Mouse (Mus musculus) embryonic facial prominence, embryonic 13.5 days (tissue): ENCODE measurements around the gene Mrpl49. TPM values are rescaled to one million over a fixed set of nuclear protein-coding genes. Genes with fewer than 3 reads are reported as not detected.

Experiments used
- ATAC-seq: fragments of 200-750 bp; cut with Nextera tagmentation; 2 replicates; pipeline ENCODE4 v1.8.0; 2017; ENCODE audit warnings: low read depth; ENCODE audit not compliant: insufficient number of reproducible peaks, insufficient read depth, low FRiP score, low TSS enrichment
- H3K27ac ChIP-seq: fragments of 300-500 bp; sonication (generic); 2 replicates; pipeline ENCODE4 v1.5.1; 2015; ENCODE audit warnings: moderate library complexity, mild to moderate bottlenecking, inconsistent platforms
- H3K27me3 ChIP-seq: fragments of 300-500 bp; sonication (generic); 2 replicates; pipeline ENCODE4 v1.6.1; 2015; ENCODE audit warnings: mild to moderate bottlenecking, inconsistent platforms
- H3K36me3 ChIP-seq: fragments of 300-500 bp; sonication (generic); 2 replicates; pipeline ENCODE4 v1.6.1; 2015; ENCODE audit warnings: mild to moderate bottlenecking, inconsistent platforms
- H3K4me1 ChIP-seq: fragments of 300-500 bp; sonication (generic); 2 replicates; pipeline ENCODE4 v1.6.1; 2015; ENCODE audit warnings: inconsistent platforms
- H3K4me2 ChIP-seq: fragments of 300-500 bp; sonication (generic); 2 replicates; pipeline ENCODE4 v1.6.1; 2015; ENCODE audit warnings: moderate library complexity, mild to moderate bottlenecking, inconsistent platforms
- H3K4me3 ChIP-seq: fragments of 300-500 bp; sonication (generic); 2 replicates; pipeline ENCODE4 v1.5.1; 2015; ENCODE audit warnings: mild to moderate bottlenecking, inconsistent platforms
- H3K9ac ChIP-seq: fragments of 300-500 bp; sonication (generic); 2 replicates; pipeline ENCODE4 v1.6.1; 2015; ENCODE audit warnings: mild to moderate bottlenecking, inconsistent platforms
- H3K9me3 ChIP-seq: fragments of 300-500 bp; sonication (generic); 2 replicates; pipeline ENCODE4 v1.6.1; 2016; ENCODE audit warnings: inconsistent platforms
- WGBS: fragments of 180-500 bp; shearing (Covaris S2); methylation state at CpG from one replicate; pipeline ENCODE4 v1.1.7; 2015; ENCODE audit warnings: mixed read lengths; 5-methylcytosine and 5-hydroxymethylcytosine counted together
- polyA plus RNA-seq: library from polyadenylated mRNA; unstranded; fragments of >200 nt; fragmentation: Nextera tagmentation; extraction: Ambion mirVana; gene quantifications from 2 replicates; pipeline ENCODE4 v1.2.1, GENCODE M21; 2015

The Mrpl49 gene
- polyA plus RNA-seq, 1 experiment from 2014 or later: 80.4 TPM

DNA sequence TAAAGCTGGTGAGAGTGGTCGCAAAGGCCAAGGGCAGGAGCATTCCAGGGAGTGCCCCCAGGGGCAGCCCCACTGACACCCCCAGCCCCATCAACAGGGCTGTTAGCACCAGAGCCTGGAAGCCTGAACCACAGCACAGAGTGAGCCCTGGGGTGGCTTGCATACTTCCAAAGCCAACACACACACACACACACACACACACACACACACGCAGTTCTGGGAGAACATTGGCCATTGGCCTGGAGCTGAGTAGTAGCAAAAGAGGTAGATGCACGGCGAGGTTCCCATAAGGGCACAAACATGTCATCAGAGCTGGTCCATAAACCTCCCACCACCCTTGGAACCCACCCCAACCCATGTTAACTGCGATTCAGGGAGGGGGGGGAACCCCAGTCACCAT lies 9.0 kb upstream of the Mrpl49 start:
- Histone ChIP-seq H3K4me1 (peaks cover 35% of the 10 kb centered on the region), H3K4me2 (peak overlapping the region; percentile 96), H3K27me3 (no peaks in the 10 kb centered on the region), H3K36me3 (peaks cover 31% of the 10 kb centered on the region), H3K27ac (peak overlapping the region; percentile 86), H3K9ac (peak overlapping the region; percentile 75), H3K9me3 (no peaks in the 10 kb centered on the region), H3K4me3 (peak overlapping the region; percentile 53)
- no peak for ATAC-seq
- 46% methylated on average over 5 of the region's 5 CpGs for WGBS

DNA sequence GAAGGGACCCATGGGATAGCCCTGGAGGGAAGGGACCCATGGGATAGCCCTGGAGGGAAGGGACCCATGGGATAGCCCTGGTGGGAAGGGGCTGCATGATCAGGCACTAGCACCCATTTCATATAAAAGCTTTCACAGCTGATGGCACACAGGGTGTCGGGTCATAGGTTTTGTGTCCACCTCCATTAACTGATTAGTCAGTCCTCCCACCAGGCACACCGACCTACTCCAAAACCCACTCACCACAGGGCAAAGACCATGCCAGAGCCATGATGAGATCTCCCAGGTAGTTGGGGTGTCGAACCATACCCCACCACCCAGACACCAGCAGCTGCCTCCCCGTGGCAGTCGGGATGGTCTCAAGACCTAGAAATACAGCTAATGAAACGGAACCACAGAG lies 5.5 kb upstream of the Mrpl49 start:
- no peak for ATAC-seq
- Histone ChIP-seq H3K9ac (no peak overlapping the region), H3K4me3 (peak overlapping the region; percentile 90; the same call in 1 of the 2 replicates), H3K4me2 (peak overlapping the region; percentile 100; the same call in 1 of the 2 replicates), H3K4me1 (peaks cover 44% of the 10 kb centered on the region), H3K36me3 (peaks cover 13% of the 10 kb centered on the region), H3K9me3 (no peaks in the 10 kb centered on the region), H3K27ac (no peak overlapping the region), H3K27me3 (no peaks in the 10 kb centered on the region)
- 94% methylated on average over 6 of the region's 6 CpGs for WGBS

DNA sequence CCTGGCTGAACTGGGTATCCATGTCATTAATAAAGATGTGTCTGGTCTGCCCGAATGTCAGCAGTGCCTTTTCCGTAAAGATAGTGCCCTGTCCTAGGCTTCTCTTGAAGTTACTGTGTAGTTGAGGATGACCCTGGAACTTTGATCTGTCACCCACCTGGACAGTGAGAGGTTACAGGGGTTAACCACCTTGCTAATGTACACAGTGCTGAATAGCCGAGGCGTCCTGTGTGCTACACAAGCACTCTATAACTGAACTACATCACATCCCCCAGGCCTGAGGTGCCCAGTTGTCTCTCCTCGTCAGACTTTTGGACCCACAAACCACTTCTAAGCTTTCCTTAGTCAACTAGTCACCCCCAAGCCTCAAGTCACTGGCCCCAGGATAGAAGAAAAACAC lies 4.8 kb upstream of the Mrpl49 start:
- Histone ChIP-seq H3K4me1 (peaks cover 39% of the 10 kb centered on the region), H3K9me3 (no peaks in the 10 kb centered on the region), H3K27ac (no peak overlapping the region), H3K27me3 (no peaks in the 10 kb centered on the region), H3K36me3 (peaks cover 13% of the 10 kb centered on the region), H3K4me3 (peak overlapping the region; percentile 90), H3K4me2 (peak overlapping the region; percentile 100), H3K9ac (peak overlapping the region; percentile 96)
- no peak for ATAC-seq
- whole genome bisulfite sequencing: 69% methylated on average over 5 of the region's 5 CpGs

DNA sequence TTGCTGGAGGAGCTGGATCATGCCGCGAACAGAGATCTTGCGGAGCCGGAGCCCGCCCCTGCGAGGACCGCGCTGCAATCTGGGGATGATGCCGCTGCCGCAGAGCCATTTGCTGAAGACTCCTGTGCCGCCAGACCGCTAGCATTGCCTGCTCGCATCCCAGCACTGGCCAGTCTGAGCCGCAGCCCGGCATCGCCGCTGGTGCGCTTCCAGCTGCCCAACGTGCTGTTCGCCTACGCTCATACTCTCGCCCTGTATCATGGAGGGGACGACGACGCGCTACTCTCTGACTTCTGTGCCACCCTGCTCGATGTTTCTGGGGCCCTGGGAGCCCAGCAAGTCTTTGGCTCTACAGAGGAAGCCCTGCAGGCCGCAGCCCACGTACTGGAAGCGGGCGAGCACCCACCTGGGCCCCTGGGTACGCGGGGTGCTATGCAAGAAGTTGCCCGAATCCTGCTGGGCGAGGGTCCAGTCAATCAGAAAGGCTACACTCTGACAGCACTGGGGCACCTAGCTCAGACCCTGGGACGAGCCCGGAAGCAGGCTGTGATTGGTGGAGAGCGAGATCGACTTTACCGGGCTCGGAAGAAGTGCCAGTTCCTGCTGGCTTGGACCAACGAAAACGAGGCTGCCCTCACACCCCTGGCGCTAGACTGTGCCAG lies 4.2 kb upstream of the Mrpl49 start:
- no peaks in the 10 kb centered on the region for H3K27me3 ChIP-seq
- ATAC-seq: no peak
- peak overlapping the region; percentile 94 for H3K27ac ChIP-seq
- H3K4me3 ChIP-seq: peak overlapping the region; percentile 90
- H3K4me1 ChIP-seq: peaks cover 34% of the 10 kb centered on the region
- H3K9ac ChIP-seq: peak overlapping the region; percentile 96
- 2% methylated on average over 44 of the region's 44 CpGs for WGBS
- no peaks in the 10 kb centered on the region for H3K9me3 ChIP-seq
- peak overlapping the region; percentile 100 for H3K4me2 ChIP-seq
- H3K36me3 ChIP-seq: peaks cover 13% of the 10 kb centered on the region

DNA sequence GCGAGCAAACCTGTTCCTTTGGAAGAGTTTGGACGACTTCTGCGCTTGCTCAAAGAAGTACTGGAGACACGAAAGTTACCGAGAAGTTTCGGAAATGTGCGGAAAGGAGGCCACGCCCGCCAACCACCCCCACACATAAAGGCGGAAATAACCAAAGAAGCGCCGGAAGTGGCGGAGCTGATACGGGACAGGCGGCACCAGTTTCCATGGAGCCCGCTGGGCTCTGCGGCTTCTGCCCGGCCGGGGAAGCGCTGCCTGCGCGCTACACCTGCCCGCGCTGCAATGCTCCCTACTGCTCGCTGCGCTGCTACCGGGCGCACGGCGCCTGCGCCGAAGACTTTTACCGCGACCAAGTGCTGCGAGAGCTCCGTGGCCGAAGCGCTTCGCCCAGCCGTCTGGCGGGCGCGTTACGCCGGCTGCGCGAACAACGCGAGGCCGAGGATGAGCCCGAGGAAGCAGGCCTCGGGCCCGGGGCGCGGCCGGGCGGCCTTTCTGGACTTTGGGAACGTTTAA lies 3.5 kb upstream of the Mrpl49 start, which contains the start of gene Znhit2:
Znhit2 (plus strand) TSS at position 172 of the 513 bp plus-strand sequence.
- Histone ChIP-seq H3K4me1 (peaks cover 34% of the 10 kb centered on the region), H3K9ac (peak within 1 kb of the TSS; percentile 96), H3K4me2 (peak within 1 kb of the TSS; percentile 100), H3K4me3 (peak within 1 kb of the TSS; percentile 90), H3K27me3 (no peaks in the 10 kb centered on the region), H3K27ac (peak within 1 kb of the TSS; percentile 94), H3K36me3 (peaks cover 13% of the 10 kb centered on the region), H3K9me3 (no peaks in the 10 kb centered on the region)
- 0% methylated on average over 58 of the region's 58 CpGs for WGBS
- peak; percentile 67 for ATAC-seq

DNA sequence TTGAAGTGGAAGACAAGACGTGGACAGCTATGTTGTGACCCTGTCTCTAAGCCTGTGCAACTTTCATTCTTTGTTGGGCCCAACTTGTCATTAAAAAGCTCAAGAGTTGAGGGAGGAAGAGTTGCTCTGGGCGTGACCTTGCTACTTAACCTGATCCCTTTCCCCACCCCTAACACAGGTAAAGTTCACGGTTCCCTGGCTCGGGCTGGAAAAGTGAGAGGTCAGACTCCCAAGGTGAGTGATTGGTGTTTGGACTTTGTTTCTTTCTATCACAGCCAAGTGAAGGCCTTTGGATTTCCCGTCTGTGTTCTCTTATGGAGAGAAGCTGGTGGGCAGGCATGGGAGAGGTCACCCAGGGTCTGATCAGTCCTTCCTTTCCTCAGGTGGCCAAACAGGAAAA lies 1.4 kb upstream of the Mrpl49 start:
- Histone ChIP-seq H3K9me3 (no peaks in the 10 kb centered on the region), H3K9ac (peak overlapping the region; percentile 97), H3K27ac (no peak overlapping the region), H3K27me3 (no peaks in the 10 kb centered on the region), H3K4me2 (peak overlapping the region; percentile 84), H3K4me3 (peak overlapping the region; percentile 86), H3K36me3 (peaks cover 32% of the 10 kb centered on the region), H3K4me1 (peaks cover 34% of the 10 kb centered on the region)
- no peak for ATAC-seq
- 81% methylated on average over 5 of the region's 5 CpGs for WGBS

DNA sequence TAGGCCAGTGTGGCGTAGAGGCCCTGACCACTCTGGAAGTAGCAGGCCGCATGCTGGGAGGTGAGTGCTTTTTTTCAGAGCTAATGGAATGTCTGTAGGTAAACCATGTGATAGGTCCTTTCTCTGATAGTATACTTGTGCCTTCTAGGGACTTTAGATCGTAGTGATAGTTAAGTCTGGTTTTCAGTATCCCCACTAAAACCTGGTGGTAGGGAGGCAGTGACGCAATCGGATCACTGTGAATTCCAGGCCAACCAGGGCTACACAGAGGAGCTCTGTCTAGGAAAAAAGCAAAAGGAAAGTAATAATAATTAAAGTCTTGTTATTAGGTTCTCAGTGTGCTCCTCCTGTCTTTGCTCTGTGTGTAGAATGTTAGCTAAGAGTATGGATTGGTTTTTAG lies 928 bp upstream of the Mrpl49 start:
- Histone ChIP-seq H3K27me3 (no peaks in the 10 kb centered on the region), H3K4me1 (peaks cover 34% of the 10 kb centered on the region), H3K4me2 (peak overlapping the region; percentile 84), H3K4me3 (peak overlapping the region; percentile 86), H3K9ac (peak overlapping the region; percentile 97), H3K27ac (peak overlapping the region; percentile 78; the same call in 1 of the 2 replicates), H3K9me3 (no peaks in the 10 kb centered on the region), H3K36me3 (peaks cover 37% of the 10 kb centered on the region)
- ATAC-seq: no peak
- 36% methylated on average over 5 of the region's 5 CpGs for WGBS

DNA sequence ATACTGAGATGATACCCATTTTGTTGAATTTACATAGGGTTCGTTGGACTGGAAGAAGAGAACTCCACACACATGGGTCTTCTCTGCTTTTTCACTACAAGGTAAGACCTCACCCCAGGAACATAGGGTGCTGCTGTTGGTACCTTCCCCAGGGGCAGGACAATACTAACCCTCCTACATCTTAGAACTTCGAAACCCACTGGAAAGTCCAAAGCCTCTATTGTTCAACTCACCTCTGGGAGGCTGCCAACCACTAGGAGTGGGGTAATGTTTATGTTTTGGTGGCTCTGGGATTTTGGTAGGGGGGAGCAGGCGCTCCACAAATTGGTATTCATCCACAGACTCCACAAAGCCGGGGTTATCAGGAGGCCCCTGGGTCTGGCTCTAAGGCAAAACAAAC lies 889 bp downstream of the Mrpl49 start:
- peaks cover 55% of the 10 kb centered on the region for H3K36me3 ChIP-seq
- WGBS: 51% methylated on average over 4 of the region's 4 CpGs
- peak overlapping the region; percentile 86 for H3K4me3 ChIP-seq
- H3K4me2 ChIP-seq: peak overlapping the region; percentile 84
- no peak overlapping the region for H3K27ac ChIP-seq
- H3K9ac ChIP-seq: peak overlapping the region; percentile 97
- no peaks in the 10 kb centered on the region for H3K27me3 ChIP-seq
- no peak for ATAC-seq
- H3K9me3 ChIP-seq: no peaks in the 10 kb centered on the region
- peaks cover 21% of the 10 kb centered on the region for H3K4me1 ChIP-seq

DNA sequence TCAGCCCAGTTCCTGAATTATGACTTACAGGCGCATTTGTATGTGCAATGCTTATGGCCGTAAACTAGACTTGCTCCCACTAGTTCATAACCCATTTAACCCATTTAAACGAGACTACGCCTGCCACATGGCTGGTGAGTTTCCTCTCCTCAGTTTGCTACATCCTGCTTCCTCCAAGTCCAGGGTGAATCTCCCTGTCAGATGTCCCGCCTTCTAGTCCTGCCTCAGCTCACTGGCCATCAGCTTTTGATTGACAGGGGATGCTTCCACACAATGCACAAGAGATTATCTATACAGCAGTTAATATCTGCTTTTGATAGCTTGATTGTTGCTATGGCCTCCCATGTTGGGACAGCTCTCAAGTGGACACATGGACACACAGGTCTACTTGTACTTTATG lies 3.3 kb downstream of the Mrpl49 start:
- no peak for ATAC-seq
- Histone ChIP-seq H3K27me3 (no peaks in the 10 kb centered on the region), H3K9ac (0 out of 2 replicates have a peak overlapping the region, but pooled peaks have one; percentile 6), H3K36me3 (peaks cover 74% of the 10 kb centered on the region), H3K9me3 (no peaks in the 10 kb centered on the region), H3K4me2 (no peak overlapping the region), H3K4me1 (peaks cover 17% of the 10 kb centered on the region), H3K27ac (no peak overlapping the region), H3K4me3 (no peak overlapping the region)
- WGBS: 82% methylated on average over 5 of the region's 5 CpGs

DNA sequence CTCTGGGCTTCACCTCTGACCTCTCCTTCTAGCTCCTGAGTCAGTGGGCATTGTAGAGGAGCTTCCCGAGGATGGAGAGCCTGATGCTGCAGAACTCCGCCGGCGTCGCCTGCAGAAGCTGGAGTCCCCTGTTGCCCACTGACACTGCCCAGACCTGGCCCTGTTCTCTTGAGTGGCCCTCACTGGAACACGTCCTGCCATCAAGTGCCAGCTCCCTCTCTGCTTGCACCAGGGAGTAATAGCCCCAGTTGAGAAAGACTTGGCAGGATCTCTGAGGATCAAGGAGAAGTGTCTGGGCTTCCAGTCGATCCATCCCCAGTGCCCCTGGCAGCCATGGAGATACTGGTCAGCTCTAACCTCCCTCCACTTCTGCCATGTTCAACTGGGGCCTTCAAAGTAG lies 5.1 kb downstream of the Mrpl49 start:
- H3K27ac ChIP-seq: no peak overlapping the region
- no peak overlapping the region for H3K4me2 ChIP-seq
- no peaks in the 10 kb centered on the region for H3K9me3 ChIP-seq
- H3K4me3 ChIP-seq: no peak overlapping the region
- ATAC-seq: no peak
- 91% methylated on average over 7 of the region's 7 CpGs for WGBS
- peak overlapping the region; percentile 17; the same call in 1 of the 2 replicates for H3K9ac ChIP-seq
- H3K36me3 ChIP-seq: peaks cover 80% of the 10 kb centered on the region
- peaks cover 25% of the 10 kb centered on the region for H3K4me1 ChIP-seq
- H3K27me3 ChIP-seq: no peaks in the 10 kb centered on the region

DNA sequence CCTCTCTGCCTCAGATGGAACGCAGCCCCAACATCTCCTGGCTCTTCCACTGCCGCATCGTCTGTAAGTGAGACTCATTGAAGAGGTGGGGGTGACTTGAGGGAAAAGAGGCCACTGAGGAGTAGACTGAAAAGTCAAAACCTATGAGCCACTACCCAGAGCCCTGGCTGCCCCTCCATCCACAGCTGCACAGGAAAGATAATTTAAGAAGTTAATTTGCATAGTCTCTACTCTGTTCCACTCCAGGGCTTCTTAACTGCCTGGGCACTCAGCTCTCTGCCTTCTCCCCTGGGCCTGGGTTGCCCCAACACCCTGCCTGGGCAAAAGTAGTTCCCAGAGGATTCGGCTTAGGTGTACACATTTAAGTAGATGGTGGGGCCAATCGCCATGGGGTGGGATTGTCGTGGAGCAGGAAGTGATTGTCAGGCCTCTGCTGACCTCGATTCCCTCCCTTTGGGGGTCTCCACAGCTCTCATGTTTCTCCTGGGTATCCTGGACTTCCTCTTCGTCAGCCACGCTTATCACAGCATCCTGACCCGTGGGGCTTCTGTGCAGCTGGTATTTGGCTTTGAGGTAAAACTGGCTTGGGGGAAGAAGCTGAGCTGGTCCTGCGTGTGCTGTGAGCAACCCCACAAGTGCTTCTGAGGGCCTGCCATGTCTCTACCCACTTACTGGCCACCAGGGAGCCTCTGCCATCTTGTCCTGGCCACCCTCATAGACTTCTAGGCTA lies 8.7 kb downstream of the Mrpl49 start:
- Histone ChIP-seq H3K4me1 (peaks cover 27% of the 10 kb centered on the region), H3K9ac (0 out of 2 replicates have a peak overlapping the region, but pooled peaks have one; percentile 11), H3K27me3 (no peaks in the 10 kb centered on the region), H3K4me3 (peak overlapping the region; percentile 89; the same call in 1 of the 2 replicates), H3K36me3 (peaks cover 59% of the 10 kb centered on the region), H3K4me2 (peak overlapping the region; percentile 94; the same call in 1 of the 2 replicates), H3K9me3 (no peaks in the 10 kb centered on the region), H3K27ac (no peak overlapping the region)
- WGBS: 82% methylated on average over 11 of the region's 11 CpGs
- no peak for ATAC-seq
